7 mouse cellular contexts compared by ENCODE assay signal in the genomic region with DNA sequence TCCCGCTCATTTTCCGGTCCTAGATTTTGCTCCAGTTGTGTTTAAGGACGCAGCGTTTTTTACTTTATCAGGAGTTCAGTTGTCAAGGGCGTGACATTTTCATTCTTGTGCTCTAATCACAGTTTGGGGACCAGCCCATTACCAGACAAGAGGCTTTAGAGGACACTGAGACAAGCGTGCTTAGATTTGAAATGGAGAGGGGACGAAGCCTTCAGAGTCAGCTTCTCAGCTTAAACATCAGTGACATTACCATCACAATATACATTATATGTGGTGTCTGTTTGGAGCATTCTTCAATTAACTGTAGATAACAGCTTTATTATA. TPM values are rescaled to one million over a fixed set of nuclear protein-coding genes. Genes with fewer than 3 reads are reported as not detected.
DNase-seq lines count a peak whose midpoint lies in the region; ATAC-seq and TF ChIP-seq lines count a peak whose summit lies in the region.

No protein-coding gene starts in this region.

- no peak for TF ChIP-seq CTCF in stomach, postnatal 0 days (IDR thresholded peaks at IDR 0.05; ENCODE audit: low read depth)

- ATAC-seq in neural tube, embryonic 11.5 days (ENCODE audit: insufficient read depth, low FRiP score, low TSS enrichment) = no peak
- no peak for ATAC-seq in embryonic facial prominence, embryonic 14.5 days (ENCODE audit: low read depth)
- peak; percentile 11; the same call in 1 of the 2 replicates for ATAC-seq in liver, embryonic 11.5 days (replicated peaks; ENCODE audit: low FRiP score)
- ATAC-seq in stomach, postnatal 0 days (ENCODE audit: low FRiP score, low TSS enrichment) = no peak
- no peak for ATAC-seq in frontal cortex, adult (ENCODE audit: low TSS enrichment)

- no peaks in the 10 kb centered on the region for H3K9me3 ChIP-seq in neural tube, embryonic 11.5 days (ENCODE audit: control insufficient read depth, low read length)
- 0 out of 2 replicates have a peak, but pooled peaks cover 4% of the 10 kb centered on the region for H3K9me3 ChIP-seq in embryonic facial prominence, embryonic 14.5 days (ENCODE audit: control insufficient read depth, low read length)
- H3K9me3 ChIP-seq in liver, embryonic 11.5 days (ENCODE audit: control insufficient read depth, low read length) = no peaks in the 10 kb centered on the region
- H3K9me3 ChIP-seq in stomach, postnatal 0 days (ENCODE audit: control insufficient read depth, low read length) = no peaks in the 10 kb centered on the region

- peaks cover 4% of the 10 kb centered on the region for H3K4me1 ChIP-seq in neural tube, embryonic 11.5 days (ENCODE audit: control insufficient read depth, insufficient read depth, low read length)
- 0 out of 2 replicates have a peak, but pooled peaks cover 5% of the 10 kb centered on the region for H3K4me1 ChIP-seq in embryonic facial prominence, embryonic 14.5 days (ENCODE audit: control insufficient read depth, insufficient read depth, low read length)
- H3K4me1 ChIP-seq in liver, embryonic 11.5 days (replicated peaks; ENCODE audit: control insufficient read depth, insufficient read depth, low read length) = peaks cover 7% of the 10 kb centered on the region
- H3K4me1 ChIP-seq in stomach, postnatal 0 days (replicated peaks; ENCODE audit: control insufficient read depth, insufficient read depth) = no peaks in the 10 kb centered on the region

- TF ChIP-seq EP300 in stomach, postnatal 0 days (optimal IDR thresholded peaks at IDR 0.05) = no peak

- 8% methylated on average over 7 of the region's 7 CpGs for WGBS in neural tube, embryonic 11.5 days
- 4% methylated on average over 7 of the region's 7 CpGs for WGBS in embryonic facial prominence, embryonic 14.5 days
- 4% methylated on average over 7 of the region's 7 CpGs for WGBS in liver, embryonic 11.5 days
- 0% methylated on average over 7 of the region's 7 CpGs for WGBS in stomach, postnatal 0 days

- H3K9ac ChIP-seq in neural tube, embryonic 11.5 days (ENCODE audit: low read length) = peak overlapping the region; percentile 99
- peak overlapping the region; percentile 98 for H3K9ac ChIP-seq in embryonic facial prominence, embryonic 14.5 days (ENCODE audit: low read depth, low read length)
- H3K9ac ChIP-seq in liver, embryonic 11.5 days (ENCODE audit: low read depth, low read length) = peak overlapping the region; percentile 81
- H3K9ac ChIP-seq in stomach, postnatal 0 days (ENCODE audit: low read length) = peak overlapping the region; percentile 97

- H3K27me3 ChIP-seq in neural tube, embryonic 11.5 days (ENCODE audit: control insufficient read depth, insufficient read depth, low read length) = no peaks in the 10 kb centered on the region
- no peaks in the 10 kb centered on the region for H3K27me3 ChIP-seq in embryonic facial prominence, embryonic 14.5 days (replicated peaks; ENCODE audit: control insufficient read depth, insufficient read depth, low read length)
- no peaks in the 10 kb centered on the region for H3K27me3 ChIP-seq in liver, embryonic 11.5 days (replicated peaks; ENCODE audit: control insufficient read depth, insufficient read depth, low read length)
- no peaks in the 10 kb centered on the region for H3K27me3 ChIP-seq in stomach, postnatal 0 days (ENCODE audit: control insufficient read depth, insufficient read depth, low read length)

- H3K4me3 ChIP-seq in neural tube, embryonic 11.5 days (ENCODE audit: low read depth, low read length) = peak overlapping the region; percentile 97
- H3K4me3 ChIP-seq in embryonic facial prominence, embryonic 14.5 days (ENCODE audit: low read depth, low read length) = peak overlapping the region; percentile 85
- peak overlapping the region; percentile 73 for H3K4me3 ChIP-seq in liver, embryonic 11.5 days (ENCODE audit: low read depth, low read length)
- peak overlapping the region; percentile 95 for H3K4me3 ChIP-seq in stomach, postnatal 0 days (ENCODE audit: low read depth, low read length)

- H3K27ac ChIP-seq in neural tube, embryonic 11.5 days (ENCODE audit: low read depth, low read length) = peak overlapping the region; percentile 92
- H3K27ac ChIP-seq in embryonic facial prominence, embryonic 14.5 days (replicated peaks; ENCODE audit: low read depth, low read length) = peak overlapping the region; percentile 94
- peak overlapping the region; percentile 70; the same call in 1 of the 2 replicates for H3K27ac ChIP-seq in liver, embryonic 11.5 days (ENCODE audit: low read depth, low read length)
- peak overlapping the region; percentile 97 for H3K27ac ChIP-seq in stomach, postnatal 0 days (replicated peaks)

- no peaks in the 10 kb centered on the region for H3K36me3 ChIP-seq in neural tube, embryonic 11.5 days (ENCODE audit: control insufficient read depth, insufficient read depth, low read length)
- 0 out of 2 replicates have a peak, but pooled peaks cover 5% of the 10 kb centered on the region for H3K36me3 ChIP-seq in embryonic facial prominence, embryonic 14.5 days (ENCODE audit: control insufficient read depth, insufficient read depth, low read length)
- no peaks in the 10 kb centered on the region for H3K36me3 ChIP-seq in liver, embryonic 11.5 days (ENCODE audit: control insufficient read depth, insufficient read depth, low read length)
- no peaks in the 10 kb centered on the region for H3K36me3 ChIP-seq in stomach, postnatal 0 days (ENCODE audit: control insufficient read depth, insufficient read depth, low read length)

- H3K4me2 ChIP-seq in neural tube, embryonic 11.5 days (ENCODE audit: low read depth) = peak overlapping the region; percentile 53
- H3K4me2 ChIP-seq in embryonic facial prominence, embryonic 14.5 days (ENCODE audit: low read depth, low read length) = peak overlapping the region; percentile 52
- H3K4me2 ChIP-seq in liver, embryonic 11.5 days = peak overlapping the region; percentile 80
- H3K4me2 ChIP-seq in stomach, postnatal 0 days (replicated peaks; ENCODE audit: low read depth) = peak overlapping the region; percentile 70

- no peak for DNase-seq in neural tube, embryonic 11.5 days (ENCODE audit: low spot score)
- DNase-seq in neural tube, embryonic 10.5 days (ENCODE audit: extremely low spot score, low spot score) = no peak
- DNase-seq in embryonic facial prominence, embryonic 14.5 days (ENCODE audit: low spot score) = no peak
- DNase-seq in liver, embryonic 11.5 days (ENCODE audit: low spot score) = no peak
- DNase-seq in stomach, postnatal 0 days (ENCODE audit: low spot score) = no peak
- DNase-seq in urinary bladder, postnatal 25 days (ENCODE audit: low spot score) = no peak

RNA-seq across cellular contexts. Expression of a gene that starts 1.4 kb away (rescaled TPM):
- polyA plus RNA-seq in neural tube, embryonic 11.5 days (2014; fragmentation: Nextera tagmentation; extraction: Ambion mirVana) = 82.7 and 85.2 TPM in 2 replicates
- polyA plus RNA-seq in embryonic facial prominence, embryonic 14.5 days (2014; fragmentation: Nextera tagmentation; extraction: Ambion mirVana) = 64.9 and 72.3 TPM in 2 replicates
- polyA plus RNA-seq in liver, embryonic 11.5 days (2014; fragmentation: Nextera tagmentation; extraction: Ambion mirVana) = 53.2 and 53.7 TPM in 2 replicates
- polyA plus RNA-seq in stomach, postnatal 0 days (2015; fragmentation: Nextera tagmentation; extraction: Ambion mirVana) = 39.5 TPM in 2 replicates
